Mouse (Mus musculus): Measurements from ENCODE around the gene Rasa3. TPM values are rescaled to one million over a fixed set of nuclear protein-coding genes. Genes with fewer than 3 reads are reported as not detected.

The Rasa3 gene
- total and polyA plus RNA-seq, 3 experiments = 22.4 to 28.0 TPM; not detected in 1

DNA sequence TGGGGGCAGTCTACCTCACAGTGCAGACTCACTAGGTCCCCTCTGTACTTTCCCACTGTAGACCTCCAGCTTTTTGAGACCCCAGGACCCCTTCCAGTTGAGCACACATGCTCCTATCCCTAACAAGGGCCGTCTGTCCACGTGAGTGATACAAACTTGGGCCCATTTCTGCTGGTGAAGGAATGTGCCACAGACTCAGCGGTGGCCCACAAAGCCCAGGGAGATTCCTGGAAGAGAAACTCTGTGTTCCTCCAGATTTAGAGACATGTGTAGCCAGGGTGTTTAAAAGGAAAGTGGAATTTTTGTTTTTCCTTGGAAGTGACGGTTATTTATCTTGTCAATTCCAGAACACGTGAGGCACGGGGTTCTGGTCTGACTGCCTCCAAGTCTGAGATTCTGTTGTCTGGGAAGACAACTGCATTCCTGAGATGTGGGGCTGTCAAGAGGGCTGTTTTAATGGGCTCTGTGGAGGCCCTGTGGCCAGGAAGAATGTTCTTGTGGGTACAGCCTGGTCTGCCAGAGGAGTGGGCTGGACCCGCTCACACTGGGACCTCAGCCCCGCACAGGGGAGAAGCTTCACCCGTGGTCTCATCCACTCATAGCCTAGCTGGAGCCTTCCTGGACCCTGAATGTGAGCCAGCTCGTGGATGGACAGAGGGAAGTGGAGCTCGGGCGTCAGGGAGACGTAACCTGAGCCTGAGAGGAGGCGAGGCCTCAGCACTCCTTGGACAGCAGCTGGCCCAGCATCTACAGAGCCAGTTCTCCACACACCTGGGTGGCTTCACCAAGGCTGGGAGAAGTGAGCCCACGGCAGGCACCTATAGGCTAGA lies 148.2 kb downstream of the Rasa3 start:
- H3K27me3 ChIP-seq (ENCODE audit: control insufficient read depth in 1 of 2, insufficient read depth in 2 of 2, low read length in 2 of 2) = no peaks in the 10 kb centered on the region
- H3K4me1 ChIP-seq (ENCODE audit: control insufficient read depth in 1 of 2, insufficient read depth in 2 of 2, low read length in 2 of 2) = peaks cover 9 to 26% of the 10 kb centered on the region in 2 experiments
- H3K4me3 ChIP-seq (ENCODE audit: control insufficient read depth in 1 of 2, insufficient read depth in 1 of 2, low read depth in 2 of 2, low read length in 2 of 2) = no peak overlapping the region
- H3K9ac ChIP-seq (ENCODE audit: control insufficient read depth, low read depth, low read length, poor library complexity, severe bottlenecking) = no peak overlapping the region
- TF ChIP-seq RCOR1 (IDR thresholded peaks at IDR 0.05; ENCODE audit: low read depth, low read length) = no peak
- no peak for TF ChIP-seq USF2 (IDR thresholded peaks at IDR 0.05; ENCODE audit: borderline replicate concordance in 1 of 2, insufficient read depth in 1 of 2, low read depth in 1 of 2, low read length in 2 of 2)
- TF ChIP-seq TAL1 (IDR thresholded peaks at IDR 0.05; ENCODE audit: low read length) = no peak
- no peak for TF ChIP-seq CHD1 (IDR thresholded peaks at IDR 0.05; ENCODE audit: low read depth, low read length)
- no peak for TF ChIP-seq MYC (IDR thresholded peaks at IDR 0.05; ENCODE audit: low read depth, low read length)
- TF ChIP-seq USF1 (IDR thresholded peaks at IDR 0.05; ENCODE audit: low read depth, low read length) = no peak
- TF ChIP-seq ELF1 (IDR thresholded peaks at IDR 0.05; ENCODE audit: low read depth, low read length) = no peak
- TF ChIP-seq NRF1 (IDR thresholded peaks at IDR 0.05; ENCODE audit: insufficient read depth, low read depth, low read length, poor library complexity, severe bottlenecking) = no peak
- TF ChIP-seq GABPA (IDR thresholded peaks at IDR 0.05; ENCODE audit: low read depth, low read length) = no peak
- TF ChIP-seq POLR2AphosphoS2 (IDR thresholded peaks at IDR 0.05; ENCODE audit: low read length) = no peak
- no peak overlapping the region for H3K27ac ChIP-seq (ENCODE audit: control insufficient read depth, low read depth, low read length)
- H3K9me3 ChIP-seq (replicated peaks; ENCODE audit: insufficient read depth, low read length) = no peaks in the 10 kb centered on the region
- DNase-seq (ENCODE audit: low read depth, low spot score) = no peak
- no peaks in the 10 kb centered on the region for H3K79me2 ChIP-seq (ENCODE audit: control insufficient read depth, insufficient read depth, low read length, poor library complexity)
- peaks cover 0 to 14% of the 10 kb centered on the region in 2 experiments; a peak in 2 of 4 replicates for H3K36me3 ChIP-seq (ENCODE audit: control insufficient read depth in 1 of 2, insufficient read depth in 2 of 2, low read length in 2 of 2)

DNA sequence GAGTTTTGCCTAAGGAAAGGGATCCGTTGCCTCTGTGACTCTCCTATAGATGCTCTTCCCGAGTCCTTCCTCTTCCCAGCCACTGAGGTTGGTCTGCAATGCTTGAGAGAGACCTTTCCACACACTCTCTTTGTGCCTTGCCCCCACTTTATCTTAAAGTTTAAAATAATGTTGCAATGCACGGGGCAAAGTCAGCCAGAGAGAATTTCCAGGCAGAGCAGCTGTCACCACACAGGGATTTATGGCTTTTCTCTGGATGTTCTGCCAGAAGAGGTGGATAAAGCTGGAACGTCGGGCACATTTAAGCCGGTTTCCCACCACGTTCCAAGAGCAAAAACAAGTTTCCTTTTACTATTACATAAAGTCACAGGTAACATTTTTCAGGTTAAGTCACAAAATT lies 156.0 kb downstream of the Rasa3 start:
- Histone ChIP-seq H3K9ac (ENCODE audit: control insufficient read depth, low read depth, low read length, poor library complexity, severe bottlenecking) (no peak overlapping the region), H3K36me3 (ENCODE audit: control insufficient read depth in 1 of 2, insufficient read depth in 2 of 2, low read length in 2 of 2) (peaks cover 0 to 5% of the 10 kb centered on the region in 2 experiments; a peak in 2 of 4 replicates), H3K4me3 (ENCODE audit: control insufficient read depth in 1 of 2, insufficient read depth in 1 of 2, low read depth in 2 of 2, low read length in 2 of 2) (no peak overlapping the region), H3K9me3 (replicated peaks; ENCODE audit: insufficient read depth, low read length) (no peaks in the 10 kb centered on the region), H3K79me2 (ENCODE audit: control insufficient read depth, insufficient read depth, low read length, poor library complexity) (no peaks in the 10 kb centered on the region), H3K27ac (ENCODE audit: control insufficient read depth, low read depth, low read length) (no peak overlapping the region), H3K4me1 (ENCODE audit: control insufficient read depth in 1 of 2, insufficient read depth in 2 of 2, low read length in 2 of 2) (peaks cover 5 to 6% of the 10 kb centered on the region in 2 experiments; a peak in 3 of 4 replicates), H3K27me3 (ENCODE audit: control insufficient read depth in 1 of 2, insufficient read depth in 2 of 2, low read length in 2 of 2) (peaks cover 1 to 2% of the 10 kb centered on the region in 2 experiments; a peak in 3 of 4 replicates)
- TF ChIP-seq NRF1 (IDR thresholded peaks at IDR 0.05; ENCODE audit: insufficient read depth, low read depth, low read length, poor library complexity, severe bottlenecking) = no peak
- no peak for TF ChIP-seq MAX (IDR thresholded peaks at IDR 0.05; ENCODE audit: low read length)
- TF ChIP-seq JUND (IDR thresholded peaks at IDR 0.05; ENCODE audit: low read depth, low read length) = no peak
- no peak for TF ChIP-seq POLR2A (IDR thresholded peaks at IDR 0.05; ENCODE audit: control insufficient read depth in 1 of 2, insufficient read depth in 1 of 2, low read depth in 1 of 2, low read length in 2 of 2, poor library complexity in 1 of 2)
- TF ChIP-seq MXI1 (IDR thresholded peaks at IDR 0.05; ENCODE audit: low read depth, low read length) = no peak
- no peak for TF ChIP-seq MEF2A (IDR thresholded peaks at IDR 0.05; ENCODE audit: extremely low read depth, insufficient replicate concordance, low read depth, low read length, poor library complexity, severe bottlenecking)
- no peak for TF ChIP-seq GATA1 (IDR thresholded peaks at IDR 0.05; ENCODE audit: low read depth, low read length)
- TF ChIP-seq POLR2AphosphoS2 (IDR thresholded peaks at IDR 0.05; ENCODE audit: low read length) = no peak
- TF ChIP-seq SMC3 (IDR thresholded peaks at IDR 0.05; ENCODE audit: low read depth, low read length) = no peak
- no peak for TF ChIP-seq RCOR1 (IDR thresholded peaks at IDR 0.05; ENCODE audit: low read depth, low read length)
- no peak for TF ChIP-seq KAT2A (conservative IDR thresholded peaks at IDR 0.05; ENCODE audit: low read depth, low read length)
- no peak for TF ChIP-seq TBP (IDR thresholded peaks at IDR 0.05; ENCODE audit: low read depth, low read length)
- no peak for DNase-seq (ENCODE audit: low read depth, low spot score)

Data from MEL (cell line).